8 mouse cellular contexts compared by ENCODE assay signal in the genomic region with DNA sequence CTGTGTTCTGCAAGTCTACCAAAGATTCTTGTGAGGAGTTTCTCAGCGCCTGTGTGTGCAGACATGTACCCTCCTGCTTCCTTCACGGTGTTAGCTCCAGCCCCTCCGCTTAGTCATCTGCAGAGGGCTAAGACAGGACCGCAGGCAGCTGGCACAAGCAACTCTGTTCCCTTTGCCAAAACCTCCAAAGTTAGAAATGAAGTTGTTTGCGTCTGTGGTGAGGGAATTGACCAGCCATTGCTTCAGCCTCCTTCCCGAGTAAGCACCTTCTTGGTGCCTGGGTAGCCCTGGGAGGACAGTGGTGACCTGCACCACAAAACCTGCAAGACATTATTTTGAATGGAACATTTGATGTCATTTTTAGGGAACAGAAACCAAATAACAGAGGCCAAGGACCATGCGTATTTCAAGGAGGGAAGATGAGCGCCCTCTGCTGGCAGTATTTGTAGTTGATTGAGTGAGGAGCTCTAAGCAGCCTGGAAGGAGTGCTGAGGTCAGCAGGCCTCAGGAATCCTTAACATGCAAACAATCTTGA. TPM values are rescaled to one million over a fixed set of nuclear protein-coding genes. Genes with fewer than 3 reads are reported as not detected.
DNase-seq lines count a peak whose midpoint lies in the region; ATAC-seq lines count a peak whose summit lies in the region.

No protein-coding gene starts in this region.

- peak; percentile 87 for DNase-seq in Muller cell, postnatal 12 days (ENCODE audit: inconsistent ontology term)
- peak; percentile 82 to 87 for DNase-seq in cerebellum, adult 18-20 months
- DNase-seq in forelimb bud, embryonic 11.5 days (ENCODE audit: low read depth, low spot score): peak; percentile 86
- DNase-seq in layer of hippocampus, postnatal 10 days (ENCODE audit: low spot score in 2 of 2): peak; percentile 83 to 86
- peak; percentile 88 for DNase-seq in lung, postnatal 25 days (ENCODE audit: low spot score)
- DNase-seq in right cerebral cortex, adult 18-20 months: peak; percentile 85
- DNase-seq in urinary bladder, adult 2 months (ENCODE audit: low spot score): peak; percentile 40

- ATAC-seq in hematopoietic stem cell, adult 5-6 weeks (replicated peaks in 1 of 2; ENCODE audit: insufficient read depth in 1 of 2, low FRiP score in 2 of 2, low TSS enrichment in 1 of 2, low read depth in 1 of 2, poor library complexity in 2 of 2, severe bottlenecking in 2 of 2): peak; percentile 90 to 95

RNA-seq across cellular contexts. Expression of a gene that starts 6.4 kb away (rescaled TPM):
- 45.3 and 75.9 TPM in 2 replicates for total RNA-seq in hematopoietic stem cell, adult 5-6 weeks (2017)
- 10 to 100 TPM; 59.3 to 63.0 TPM for total RNA-seq in layer of hippocampus, postnatal 10 days (2021)
- 94.2 and 118 TPM in 2 replicates for polyA plus RNA-seq in urinary bladder, adult 2 months (2012; rRNA removed)

RNA-seq across cellular contexts. Expression of a gene that starts 40.1 kb away (rescaled TPM):
- 28.0 and 28.5 TPM in 2 replicates for total RNA-seq in hematopoietic stem cell, adult 5-6 weeks (2017)
- 10 to 100 TPM; 64.1 to 66.4 TPM for total RNA-seq in layer of hippocampus, postnatal 10 days (2021)
- 23.2 and 25.1 TPM in 2 replicates for polyA plus RNA-seq in urinary bladder, adult 2 months (2012; rRNA removed)

Comparison
In these comparisons a context has a peak if more than half of its experiments do, and no peak if none do; other contexts are left out.
1. Peak in every context shown above with its lines: DNase-seq and ATAC-seq.